Mouse (Mus musculus) left cerebral cortex, postnatal 36 days (tissue): ENCODE measurements around the gene Olfr715b. TPM values are rescaled to one million over a fixed set of nuclear protein-coding genes. Genes with fewer than 3 reads are reported as not detected.
"Not testable (repeated sequence)": the region's sequence is repeated elsewhere in the genome, so short reads cannot be mapped to it uniquely, and the experiment has no call there.

ENCODE experiments used
- DNase-seq, 2 experiments: peaks; one replicate each; pipeline ENCODE4 v3.0.0; 2021 to 2022; ENCODE audit warnings: low spot score in 2 of 2, mixed read lengths in 1 of 2
- intact Hi-C: fragments of 180-260 bp; cut with DNase I; formaldehyde crosslinking; loops from one replicate; pipeline ENCODE4 v1.15.1; 2025
- total RNA-seq, 2 experiments: library from RNA; stranded (reverse); gene quantifications; 2 replicates each; pipeline ENCODE4 v1.2.3; 2021

Gene Olfr715b
- total RNA-seq = not detected

GRCm38 (mm10) chr7:107110269-107110668 lies at the start of gene Olfr715b:
Gene Olfr715b (minus strand): TSS chr7:107110369.
- DNase-seq, intact Hi-C loops: not testable (repeated sequence)

GRCm38 (mm10) chr7:107138027-107138426 lies 27.9 kb upstream of the Olfr715b start, which contains the start of gene Olfr716:
Gene Olfr716 (plus strand): TSS chr7:107138327.
- DNase-seq, intact Hi-C loops: not testable (repeated sequence)

GRCm38 (mm10) chr7:107130983-107131382 lies 20.8 kb upstream of the Olfr715b start, which contains the start of gene Olfr715:
Gene Olfr715 (minus strand): TSS chr7:107131083.
- intact Hi-C loops, DNase-seq: not testable (repeated sequence)

- DNase-seq = no peak
- intact Hi-C loops = no loop called here
These were observed 17.2 kb downstream of the Olfr715b start, which contains the start of gene Olfr17 for GRCm38 (mm10) chr7:107092920-107093319. Gene Olfr17 (plus strand): TSS chr7:107093220.

- DNase-seq = no peak
- intact Hi-C loops = no loop called here
These were observed 39.5 kb downstream of the Olfr715b start, which contains the start of gene Olfr714 for GRCm38 (mm10) chr7:107070681-107071080. Gene Olfr714 (plus strand): TSS chr7:107070981.

Other genes with a start within 250 kb of the Olfr715b start
- gene Olfr704, start 247.2 kb downstream of the Olfr715b start, total RNA-seq = not detected
- not detected for gene Olfr705, start 233.5 kb downstream of the Olfr715b start, total RNA-seq
- gene Olfr706, start 222.2 kb downstream of the Olfr715b start, total RNA-seq = not detected
- not detected for gene Olfr707, start 209.1 kb downstream of the Olfr715b start, total RNA-seq
- not detected for gene Olfr1532-ps1, start 202.4 kb downstream of the Olfr715b start, total RNA-seq
- under 1 TPM in 1 of 2 experiments, not detected in 1; 0.09 TPM for gene Olfr709-ps1, start 178.2 kb downstream of the Olfr715b start, total RNA-seq
- not detected for gene Olfr710, start 162.1 kb downstream of the Olfr715b start, total RNA-seq
- not detected for gene Olfr6, start 146.4 kb downstream of the Olfr715b start, total RNA-seq
- gene Olfr711, start 134.9 kb downstream of the Olfr715b start, total RNA-seq = not detected
- gene Olfr2, start 104.3 kb downstream of the Olfr715b start, total RNA-seq = not detected
- gene Olfr713, start 79.2 kb downstream of the Olfr715b start, total RNA-seq = not detected
- not detected for gene Olfr714, start 39.4 kb downstream of the Olfr715b start, total RNA-seq
- not detected for gene Olfr17, start 17.1 kb downstream of the Olfr715b start, total RNA-seq
- gene Olfr715, start 20.7 kb upstream of the Olfr715b start, total RNA-seq = not detected
- not detected for gene Olfr716, start 28.0 kb upstream of the Olfr715b start, total RNA-seq
- not detected for gene Nlrp14, start 56.6 kb upstream of the Olfr715b start, total RNA-seq
- not detected for gene Rbmxl2, start 99.1 kb upstream of the Olfr715b start, total RNA-seq